Mouse (Mus musculus) megakaryocyte-erythroid progenitor cell, adult 5-6 weeks (primary cell): ENCODE data around the gene Rbms1. TPM values are rescaled to one million over a fixed set of nuclear protein-coding genes. Genes with fewer than 3 reads are reported as not detected.

Source experiments
- ATAC-seq: replicated peaks from 2 replicates; pipeline ENCODE4 v1.8.0; 2016; ENCODE audit warnings: mild to moderate bottlenecking, inconsistent platforms; ENCODE audit not compliant: severe bottlenecking, poor library complexity, low FRiP score, low TSS enrichment
- total RNA-seq, 2 experiments: library from RNA; stranded (forward) in 1 of 2; stranded (reverse) in 1 of 2; fragments of 200-1000, 215-1000 nt in 1 of 2; fragments of >200 nt in 1 of 2; fragmentation: Nextera tagmentation in 1 of 2; gene quantifications; 2 replicates each; pipeline ENCODE4 v1.2.3; 2014 to 2017

Gene Rbms1
- total RNA-seq, 2 experiments from 2014 or later = 8.9 to 16.4 TPM

GRCm38 (mm10) chr2:60700956-60701355 is 262.0 kb downstream of the Rbms1 start:
- no peak for ATAC-seq

Other genes starting within 250 kb of the Rbms1 start
- not detected in 2 replicates for gene Itgb6, start 240.5 kb downstream of the Rbms1 start, total RNA-seq (2014; fragmentation: Nextera tagmentation)
- not detected in 2 replicates for gene Itgb6, start 240.5 kb downstream of the Rbms1 start, total RNA-seq (2017)